Mouse (Mus musculus) natural killer cell, adult 2 months (primary cell): Measurements from ENCODE around the gene Pear1.

Source experiments
- DNase-seq, 2 experiments: peaks; one replicate each; pipeline ENCODE4 v3.0.0; 2022; ENCODE audit warnings: low spot score in 2 of 2

Pear1 gene

GRCm38 (mm10) chr3:87809322-87809962 is 14.7 kb downstream of the Pear1 start:
- DNase-seq: no peak

DNA sequence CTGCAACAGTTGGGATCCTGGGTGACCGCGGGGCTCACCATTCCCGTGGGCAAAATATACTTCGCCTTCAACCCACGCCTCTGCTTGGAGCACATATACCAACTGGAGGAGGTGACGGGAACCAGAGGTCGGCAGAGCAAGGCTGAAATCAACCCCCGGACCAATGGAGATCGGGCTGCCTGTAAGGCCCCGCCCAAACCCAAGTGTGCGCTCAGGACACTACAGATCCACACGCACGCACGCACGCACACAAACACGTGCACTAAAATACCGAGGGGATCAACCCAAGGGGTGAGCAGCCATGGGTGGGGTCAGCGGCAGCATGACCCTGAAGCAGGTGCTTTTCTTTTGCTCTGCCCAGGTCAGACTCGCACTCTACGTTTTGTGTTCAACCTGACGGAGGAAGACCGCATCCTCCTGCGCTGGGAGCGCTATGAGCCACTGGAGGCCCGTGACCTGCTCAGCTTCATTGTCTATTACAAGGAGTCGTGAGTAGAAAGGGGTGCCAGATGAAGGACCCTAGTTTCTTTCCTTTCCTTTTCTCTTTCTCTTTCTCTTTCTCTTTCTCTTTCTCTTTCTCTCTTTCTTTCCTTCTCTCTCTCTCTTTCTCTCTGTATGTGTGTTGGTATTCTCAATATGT is 19.9 kb downstream of the Pear1 start:
- no peak for DNase-seq

DNA sequence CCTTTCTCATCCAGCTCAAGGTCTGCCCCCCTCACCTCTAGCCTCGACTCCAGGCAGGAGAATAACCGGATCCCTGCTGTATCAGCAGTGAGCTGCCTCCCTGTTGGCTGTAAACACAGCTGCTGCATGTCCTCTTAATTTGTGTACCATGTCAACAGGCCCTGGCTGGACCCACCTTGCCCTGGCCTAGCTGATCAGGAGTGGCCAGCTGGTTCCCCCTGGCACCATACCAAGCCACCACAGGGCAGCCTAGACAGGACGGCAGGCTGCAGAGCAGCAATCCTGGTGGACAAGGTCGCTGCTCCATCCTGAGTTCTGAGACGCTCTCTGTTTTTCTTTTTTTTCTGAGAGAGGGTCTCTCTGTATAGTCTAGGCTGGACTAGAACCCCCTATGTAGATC is 22.4 kb downstream of the Pear1 start:
- no peak for DNase-seq

GRCm38 (mm10) chr3:87796736-87797334 is 27.3 kb downstream of the Pear1 start, which contains the start of gene Insrr:
Gene Insrr (plus strand): TSS chr3:87796951.
- DNase-seq: no peak

DNA sequence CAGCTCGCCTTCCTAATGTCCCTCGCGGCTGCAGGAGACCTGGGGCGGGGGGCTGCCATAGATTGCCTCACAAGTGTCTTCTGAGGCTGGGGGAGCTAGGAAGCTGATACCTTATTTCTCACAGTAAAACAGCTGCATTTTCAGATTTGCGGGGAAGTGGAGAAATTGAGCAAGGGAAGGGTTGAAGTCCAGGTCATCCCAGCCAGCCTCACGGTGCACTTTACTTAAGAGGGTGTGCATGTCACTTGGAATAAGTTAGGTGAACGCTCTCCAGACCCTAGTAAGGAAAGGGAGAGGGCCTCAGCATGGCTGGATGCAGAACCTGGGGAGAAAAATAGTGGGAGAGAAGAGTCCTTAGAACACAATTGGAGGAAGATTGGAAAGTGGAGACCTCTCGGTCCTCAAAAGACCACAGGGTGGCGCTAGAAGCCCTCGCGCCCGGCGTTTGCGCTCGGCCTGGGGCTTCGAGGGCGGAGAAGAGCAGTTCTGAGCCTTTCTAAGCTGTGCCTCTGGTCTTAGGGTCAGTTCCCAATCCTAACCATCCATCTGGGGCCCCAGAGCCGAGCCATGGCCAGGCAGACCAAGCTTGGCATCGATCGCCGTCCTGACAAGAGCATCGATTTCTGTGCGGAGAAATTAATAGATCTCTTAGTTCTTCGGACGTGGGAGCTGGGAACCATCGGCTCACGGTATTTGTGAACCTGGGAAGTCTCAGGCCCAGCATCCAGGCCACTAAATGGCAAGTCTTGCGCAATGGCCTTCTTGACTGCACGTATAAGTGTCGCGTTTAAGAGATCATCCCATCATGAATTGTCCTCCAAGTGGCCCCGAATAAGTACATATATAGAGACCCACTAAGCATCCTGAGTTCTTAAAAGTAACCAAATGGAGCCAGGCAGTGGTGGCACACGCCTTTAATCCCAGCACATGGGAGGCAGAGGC is 28.5 kb downstream of the Pear1 start:
- peak; percentile 52 to 59 for DNase-seq

DNA sequence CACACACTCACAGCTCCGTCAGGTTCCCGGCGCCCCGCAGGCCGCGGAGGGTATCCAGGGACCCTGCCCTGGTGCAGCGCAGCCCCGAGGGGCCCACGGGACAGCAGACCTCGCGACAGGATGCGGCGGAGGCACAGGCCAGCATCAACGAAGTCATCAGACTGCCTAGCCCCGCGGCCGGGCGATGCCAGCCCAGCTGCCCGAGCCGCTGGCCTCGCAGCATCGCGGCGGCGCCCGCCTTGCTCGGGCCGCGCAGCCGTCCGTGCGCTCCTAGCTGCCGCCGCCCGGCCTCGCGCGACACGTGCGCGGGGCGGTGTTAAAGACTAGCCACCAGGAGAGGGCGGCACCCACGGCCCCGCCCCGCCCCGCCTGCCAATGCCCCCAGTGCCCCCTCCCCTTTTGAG is 29.2 kb downstream of the Pear1 start, which contains the start of gene Ntrk1:
Gene Ntrk1, minus strand, starts transcription at position 241 of the 404 bp plus-strand sequence.
- DNase-seq: no peak

DNA sequence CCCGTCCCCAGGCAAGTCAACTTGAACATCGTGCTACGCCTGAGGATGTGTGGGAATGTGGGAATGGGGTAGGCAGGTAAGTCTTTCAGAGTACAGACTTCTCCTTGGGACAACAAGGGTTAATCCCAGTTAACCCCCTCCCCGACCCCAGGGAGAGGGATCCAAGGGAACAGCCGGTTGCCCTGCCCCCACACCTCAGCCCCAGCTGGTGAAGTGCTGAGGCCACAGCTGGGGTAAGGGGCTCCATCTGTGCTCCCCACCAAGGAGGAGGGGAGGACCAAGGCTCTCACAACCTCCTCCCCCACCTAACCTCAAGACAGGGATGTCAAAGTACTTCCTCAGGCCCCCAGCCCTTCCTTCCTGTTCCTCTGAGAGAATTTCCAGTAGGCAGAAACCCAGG is 34.3 kb downstream of the Pear1 start:
- no peak for DNase-seq

DNA sequence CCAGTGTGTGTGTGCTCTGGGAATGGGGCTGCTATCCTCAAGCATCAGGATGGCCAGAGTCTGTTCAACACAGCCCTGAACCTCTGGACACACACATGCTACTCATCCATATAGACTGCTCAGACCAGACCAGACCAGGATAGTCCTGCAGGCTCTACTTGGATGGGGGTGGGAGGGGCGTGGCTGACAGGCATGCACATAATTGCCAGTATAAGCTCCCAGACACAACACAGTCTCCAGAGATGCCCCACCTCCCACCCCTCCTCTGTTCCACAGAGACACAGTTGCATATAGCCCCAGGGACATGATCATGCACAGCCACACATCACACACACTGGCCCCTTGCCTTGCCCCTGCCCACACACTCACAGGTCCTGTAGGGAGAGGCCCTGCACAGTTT is 34.9 kb downstream of the Pear1 start:
- no peak for DNase-seq

- DNase-seq: no peak
Observed at GRCm38 (mm10) chr3:87785626-87786214, 38.4 kb downstream of the Pear1 start.

DNA sequence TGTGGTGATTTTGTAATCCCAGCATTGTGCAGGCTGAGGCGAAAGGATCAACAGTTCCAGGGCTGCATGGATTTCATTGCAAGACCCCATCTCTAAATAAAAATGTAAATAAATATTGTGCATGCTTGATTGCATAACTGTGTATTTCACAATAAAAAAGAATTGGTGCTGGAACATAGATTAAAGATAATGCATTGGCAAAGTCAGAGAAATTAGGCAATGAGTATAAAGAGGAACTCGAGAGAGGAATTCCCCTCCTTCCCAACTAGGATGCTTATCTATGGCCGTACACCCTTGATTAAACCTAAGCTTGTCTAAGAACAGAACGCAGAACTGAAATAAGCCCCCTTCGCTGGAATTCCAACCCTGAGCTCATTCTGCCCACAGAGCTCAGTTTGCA is 39.0 kb downstream of the Pear1 start:
- no peak for DNase-seq

GRCm38 (mm10) chr3:87783282-87784023 is 40.7 kb downstream of the Pear1 start:
- no peak for DNase-seq

DNA sequence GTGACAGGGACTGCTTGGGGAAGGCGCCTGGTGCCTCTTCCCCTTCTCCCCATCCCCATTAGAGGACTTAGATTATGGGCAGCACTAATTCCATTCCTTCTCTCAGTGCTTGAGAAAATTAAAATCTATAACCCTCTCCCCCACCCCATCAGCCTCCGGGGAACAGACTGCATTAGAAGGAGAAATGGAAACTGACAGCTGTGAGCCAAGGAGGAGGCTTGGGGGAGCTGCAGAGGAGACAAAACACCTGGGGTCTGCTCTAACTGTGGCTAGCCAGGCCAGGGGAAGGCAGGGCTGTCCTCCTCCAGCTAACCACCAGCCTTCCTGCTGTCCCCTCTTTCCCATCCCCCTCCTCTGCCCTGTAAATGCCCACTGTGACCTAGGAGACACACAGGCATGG is 45.0 kb downstream of the Pear1 start:
- no peak for DNase-seq

DNA sequence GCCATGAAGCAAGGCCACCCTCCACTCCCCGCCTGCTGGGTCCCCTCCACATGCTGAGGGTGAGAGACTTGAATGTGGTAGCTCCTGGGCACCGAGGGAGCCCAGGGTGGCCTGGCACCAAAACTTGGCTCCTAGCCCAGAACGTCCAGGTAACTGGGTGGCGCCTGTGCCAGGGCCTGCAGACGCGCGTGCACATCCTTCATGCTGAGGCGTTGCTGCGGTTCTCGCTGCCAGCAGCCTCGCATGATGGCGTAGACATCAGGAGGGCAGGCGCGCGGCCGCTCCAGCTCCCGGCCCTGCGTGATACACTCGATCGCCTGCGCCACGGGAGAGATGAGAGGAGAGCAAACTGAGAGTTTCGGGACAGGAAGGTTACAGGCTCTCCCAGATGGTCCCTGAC is 45.8 kb downstream of the Pear1 start:
- no peak for DNase-seq

DNA sequence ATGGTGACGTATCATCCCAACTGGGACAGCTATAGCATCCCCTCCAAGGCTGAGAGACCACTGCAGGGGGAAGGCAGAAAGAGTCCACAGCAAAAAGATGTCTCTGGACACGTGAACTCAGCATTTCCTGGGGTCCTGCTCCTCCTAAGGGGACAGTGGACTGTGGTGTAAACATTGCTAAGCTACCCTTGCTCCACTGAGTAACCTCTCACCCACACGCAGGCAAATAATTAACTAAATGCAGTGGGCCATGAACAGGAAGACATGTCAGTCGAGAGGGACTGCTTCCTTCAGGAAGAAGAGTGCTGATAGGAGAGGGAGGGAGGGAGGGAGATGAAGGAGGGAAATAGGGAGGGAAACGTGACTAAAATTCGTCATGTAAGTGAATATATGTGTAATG is 53.0 kb downstream of the Pear1 start:
- no peak for DNase-seq

DNA sequence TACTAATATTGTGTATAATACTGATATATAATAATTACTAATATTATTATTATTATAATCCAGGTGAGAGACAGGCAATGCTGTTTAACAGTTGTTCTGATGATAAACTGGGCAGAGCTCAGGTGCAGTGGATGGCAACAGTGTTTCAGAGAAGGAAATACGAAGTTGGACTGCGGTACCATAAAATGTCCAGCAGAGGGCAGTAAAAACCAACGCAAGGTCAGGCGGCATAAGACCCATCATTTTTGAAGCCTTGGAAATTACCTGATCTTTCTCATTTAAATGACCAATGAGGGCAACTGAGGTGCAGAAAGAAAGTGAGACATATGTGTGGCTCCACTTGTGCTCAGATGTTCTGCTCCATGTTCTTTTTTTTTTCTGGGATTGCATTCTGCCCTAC is 53.8 kb downstream of the Pear1 start:
- peak; percentile 55 to 63 for DNase-seq

- no peak for DNase-seq
Observed at GRCm38 (mm10) chr3:87769506-87769905, 54.6 kb downstream of the Pear1 start.

GRCm38 (mm10) chr3:87768844-87769243 is 55.3 kb downstream of the Pear1 start:
- DNase-seq: peak; percentile 87 to 90

GRCm38 (mm10) chr3:87768431-87768830 is 55.7 kb downstream of the Pear1 start:
- DNase-seq: no peak

DNA sequence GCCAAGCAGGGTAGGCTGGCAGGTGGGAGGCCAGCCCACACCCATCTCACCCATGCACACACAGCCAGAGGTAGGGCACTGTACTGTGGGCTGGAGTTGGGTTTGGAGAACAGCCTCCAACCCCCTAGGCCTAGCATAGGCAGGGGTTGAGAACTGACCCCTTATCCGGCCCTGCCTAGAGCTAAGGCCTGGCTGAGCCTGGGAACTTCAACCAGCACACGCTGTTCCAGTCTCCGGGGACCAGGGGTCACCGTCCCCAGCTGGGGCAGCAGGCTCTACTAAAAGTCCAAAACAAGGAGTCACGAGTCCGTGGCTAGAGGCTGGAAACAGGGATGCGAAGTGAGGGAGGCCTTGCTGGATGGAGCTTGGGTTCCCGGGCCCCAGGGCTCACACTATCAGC is 56.3 kb downstream of the Pear1 start:
- no peak for DNase-seq

DNA sequence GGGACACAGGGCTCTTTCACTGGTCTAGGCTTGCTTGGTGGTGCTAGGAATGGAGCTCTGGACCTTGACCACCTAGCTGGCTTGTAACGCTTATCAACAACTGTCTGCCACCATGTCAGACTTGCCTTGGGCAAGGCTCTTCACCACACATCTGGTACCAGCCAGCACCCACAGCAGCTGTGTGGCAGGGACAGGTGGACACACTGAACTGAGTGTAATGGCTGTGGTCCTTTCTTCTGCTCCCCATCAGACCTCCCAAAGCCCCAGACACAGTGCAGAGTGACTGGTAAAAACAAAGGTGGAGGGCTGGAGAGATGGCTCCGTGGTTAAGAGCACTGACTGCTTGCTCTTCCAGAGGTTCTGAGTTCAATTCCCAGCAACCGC is 57.8 kb downstream of the Pear1 start:
- DNase-seq: no peak
